Mouse (Mus musculus): ENCODE results near the gene Slc9b2.
A peak's percentile ranks its signal among the peaks of the same experiment; 100 is the strongest.

Gene Slc9b2

GRCm38 (mm10) chr3:135312916-135313491, 5.5 kb downstream of the Slc9b2 start:
- DNase-seq (ENCODE audit: low read depth, low spot score) = no peak

- no peak for DNase-seq (ENCODE audit: low read depth, low spot score)
Measured at GRCm38 (mm10) chr3:135313727-135314126, 6.2 kb downstream of the Slc9b2 start.

- DNase-seq (ENCODE audit: low read depth, low spot score) = peak; percentile 30
Measured at GRCm38 (mm10) chr3:135314811-135315210, 7.3 kb downstream of the Slc9b2 start.

- DNase-seq (ENCODE audit: low read depth, low spot score) = no peak
Measured at GRCm38 (mm10) chr3:135315720-135316425, 8.4 kb downstream of the Slc9b2 start.

GRCm38 (mm10) chr3:135318331-135318730, 10.8 kb downstream of the Slc9b2 start:
- no peak for DNase-seq (ENCODE audit: low read depth, low spot score)

GRCm38 (mm10) chr3:135324354-135324753, 16.9 kb downstream of the Slc9b2 start:
- no peak for DNase-seq (ENCODE audit: low read depth, low spot score)

- DNase-seq (ENCODE audit: low read depth, low spot score) = no peak
Measured at GRCm38 (mm10) chr3:135327176-135327575, 19.7 kb downstream of the Slc9b2 start.

GRCm38 (mm10) chr3:135327601-135328000, 20.1 kb downstream of the Slc9b2 start:
- no peak for DNase-seq (ENCODE audit: low read depth, low spot score)

- peak; percentile 31 for DNase-seq (ENCODE audit: low read depth, low spot score)
Measured at GRCm38 (mm10) chr3:135328560-135328959, 21.1 kb downstream of the Slc9b2 start.

- no peak for DNase-seq (ENCODE audit: low read depth, low spot score)
Measured at GRCm38 (mm10) chr3:135332691-135333090, 25.2 kb downstream of the Slc9b2 start.

GRCm38 (mm10) chr3:135333763-135334162, 26.3 kb downstream of the Slc9b2 start:
- DNase-seq (ENCODE audit: low read depth, low spot score) = no peak

GRCm38 (mm10) chr3:135347739-135348264, 40.3 kb downstream of the Slc9b2 start, which contains the start of gene Slc9b1:
Gene Slc9b1 (plus strand): TSS chr3:135348029.
- DNase-seq (ENCODE audit: low read depth, low spot score) = no peak

- no peak for DNase-seq (ENCODE audit: low read depth, low spot score)
Measured at GRCm38 (mm10) chr3:135349022-135349421, 41.5 kb downstream of the Slc9b2 start.

GRCm38 (mm10) chr3:135351857-135352256, 44.4 kb downstream of the Slc9b2 start:
- DNase-seq (ENCODE audit: low read depth, low spot score) = no peak

GRCm38 (mm10) chr3:135357394-135357793, 49.9 kb downstream of the Slc9b2 start:
- DNase-seq (ENCODE audit: low read depth, low spot score) = no peak

- no peak for DNase-seq (ENCODE audit: low read depth, low spot score)
Measured at GRCm38 (mm10) chr3:135375836-135376235, 68.3 kb downstream of the Slc9b2 start.

- DNase-seq (ENCODE audit: low read depth, low spot score) = no peak
Measured at GRCm38 (mm10) chr3:135377445-135377844, 69.9 kb downstream of the Slc9b2 start.

GRCm38 (mm10) chr3:135379868-135380267, 72.4 kb downstream of the Slc9b2 start:
- no peak for DNase-seq (ENCODE audit: low read depth, low spot score)

GRCm38 (mm10) chr3:135393186-135393585, 85.7 kb downstream of the Slc9b2 start:
- DNase-seq (ENCODE audit: low read depth, low spot score) = no peak

All from forelimb bud, embryonic 11.5 days (tissue).